23 mouse cellular contexts compared by ENCODE assay signal in genomic region chr12:119074147-119074546, GRCm38 (mm10).
"Had no signal": no experiment of that assay in that cellular context is flagged by ENCODE, and none has a peak within 500 bp of the region (broad histone marks: within the 10 kb centered on the region; RNA-seq: fewer than 3 reads in every experiment).

No protein-coding gene starts in this region.

- H3K4me3 ChIP-seq: forebrain, embryonic 15.5 days; heart, embryonic 15.5 days; hindbrain, embryonic 12.5 days; hindbrain, embryonic 15.5 days; kidney, embryonic 15.5 days; left cerebral cortex, adult 2 months; limb, embryonic 10.5 days; limb, embryonic 12.5 days; liver, embryonic 13.5 days had no signal

- H3K27ac ChIP-seq: forebrain, embryonic 15.5 days; heart, embryonic 15.5 days; hindbrain, embryonic 12.5 days; hindbrain, embryonic 15.5 days; hindbrain, postnatal 0 days; kidney, embryonic 15.5 days; kidney, postnatal 0 days; left cerebral cortex, adult 2 months; limb, embryonic 10.5 days; limb, embryonic 12.5 days; liver, embryonic 13.5 days had no signal

- H3K9me3 ChIP-seq: forebrain, embryonic 15.5 days; heart, embryonic 15.5 days; hindbrain, embryonic 12.5 days; hindbrain, embryonic 15.5 days; kidney, embryonic 15.5 days; limb, embryonic 10.5 days; limb, embryonic 12.5 days; liver, embryonic 13.5 days had no signal

- DNase-seq: forebrain, postnatal 0 days; gastrocnemius, postnatal 14 days; gastrocnemius, postnatal 36 days; heart, adult 18-20 months; kidney, adult 11 months; kidney, adult 2 months; kidney, adult 9 months; kidney, postnatal 14 days; kidney, postnatal 36 days; liver; liver, embryonic 13.5 days had no signal

- H3K4me1 ChIP-seq: forebrain, embryonic 15.5 days; heart, embryonic 15.5 days; hindbrain, embryonic 15.5 days; kidney, embryonic 15.5 days; limb, embryonic 10.5 days; limb, embryonic 12.5 days; liver, embryonic 13.5 days had no signal

- H3K27me3 ChIP-seq: forebrain, embryonic 15.5 days; heart, embryonic 15.5 days; hindbrain, embryonic 12.5 days; hindbrain, embryonic 15.5 days; kidney, embryonic 15.5 days; limb, embryonic 12.5 days; liver, embryonic 13.5 days had no signal

- H3K36me3 ChIP-seq: forebrain, embryonic 15.5 days; heart, embryonic 15.5 days; hindbrain, embryonic 12.5 days; hindbrain, embryonic 15.5 days; kidney, embryonic 15.5 days; limb, embryonic 10.5 days; limb, embryonic 12.5 days; liver, embryonic 13.5 days had no signal

- H3K4me2 ChIP-seq: forebrain, embryonic 15.5 days; heart, embryonic 15.5 days; hindbrain, embryonic 12.5 days; hindbrain, embryonic 15.5 days; kidney, embryonic 15.5 days; limb, embryonic 12.5 days; liver, embryonic 11.5 days; liver, embryonic 13.5 days had no signal

- H3K9ac ChIP-seq: forebrain, embryonic 15.5 days; forebrain, postnatal 0 days; heart, embryonic 15.5 days; hindbrain, embryonic 12.5 days; hindbrain, embryonic 15.5 days; kidney, embryonic 15.5 days; limb, embryonic 12.5 days; liver, embryonic 13.5 days had no signal

- ATAC-seq: forebrain, embryonic 15.5 days; forebrain, postnatal 0 days; hindbrain, postnatal 0 days; intestine, embryonic 16.5 days had no signal
